Mouse (Mus musculus) MEL (cell line): ENCODE data around the gene Mmaa. TPM values are rescaled to one million over a fixed set of nuclear protein-coding genes. Genes with fewer than 3 reads are reported as not detected.
A peak's percentile ranks its signal among the peaks of the same experiment; 100 is the strongest.

ENCODE experiments used
- DNase-seq: peaks from one replicate; pipeline ENCODE4 v3.0.0; 2011; ENCODE audit warnings: low read depth, low spot score
- H3K27ac ChIP-seq: 2 replicates; pipeline ENCODE4 v1.5.1; 2012; ENCODE audit warnings: low read depth, mild to moderate bottlenecking, control low read depth, low read length, moderate library complexity; ENCODE audit not compliant: control insufficient read depth
- H3K27me3 ChIP-seq, 2 experiments: fragments of 150-350 bp in 1 of 2; sonication (generic) in 1 of 2; 2 replicates each; pipeline ENCODE4 v1.6.1; 2012; ENCODE audit warnings: low read length in 2 of 2, mild to moderate bottlenecking in 2 of 2, improper control_type of control experiment in 1 of 2, moderate library complexity in 1 of 2; ENCODE audit not compliant: insufficient read depth in 2 of 2, control insufficient read depth in 1 of 2
- H3K36me3 ChIP-seq, 2 experiments: 2 replicates each; pipeline ENCODE4 v1.6.1; 2012 to 2014; ENCODE audit warnings: low read length in 2 of 2, improper control_type of control experiment in 1 of 2, inconsistent platforms in 1 of 2, mild to moderate bottlenecking in 1 of 2; ENCODE audit not compliant: insufficient read depth in 2 of 2, control insufficient read depth in 1 of 2
- H3K4me1 ChIP-seq, 2 experiments: fragments of 150-350 bp in 1 of 2; sonication (generic) in 1 of 2; 2 replicates each; pipeline ENCODE4 v1.6.1; 2012; ENCODE audit warnings: low read length in 2 of 2, improper control_type of control experiment in 1 of 2, mild to moderate bottlenecking in 1 of 2; ENCODE audit not compliant: insufficient read depth in 2 of 2, control insufficient read depth in 1 of 2
- H3K4me3 ChIP-seq, 2 experiments: fragments of 150-350 bp in 1 of 2; sonication (generic) in 1 of 2; 2 replicates each; pipeline ENCODE4 v1.5.1; 2012; ENCODE audit warnings: low read depth in 2 of 2, low read length in 2 of 2, mild to moderate bottlenecking in 2 of 2, moderate library complexity in 2 of 2, control low read depth in 1 of 2, improper control_type of control experiment in 1 of 2; ENCODE audit not compliant: control insufficient read depth in 1 of 2, insufficient read depth in 1 of 2
- H3K79me2 ChIP-seq: 2 replicates; pipeline ENCODE4 v1.6.1; 2012; ENCODE audit warnings: mild to moderate bottlenecking, low read length, moderate library complexity; ENCODE audit not compliant: control insufficient read depth, poor library complexity, insufficient read depth
- H3K9ac ChIP-seq: 2 replicates; pipeline ENCODE4 v1.6.1; 2012; ENCODE audit warnings: low read depth, mild to moderate bottlenecking, control low read depth, low read length, moderate library complexity; ENCODE audit not compliant: control insufficient read depth, poor library complexity, severe bottlenecking
- H3K9me3 ChIP-seq: fragments of 150-350 bp; sonication (generic); replicated peaks from 2 replicates; pipeline ENCODE4 v1.6.1; 2012; ENCODE audit warnings: mild to moderate bottlenecking, low read length, improper control_type of control experiment, moderate library complexity; ENCODE audit not compliant: insufficient read depth
- BHLHE40 ChIP-seq: IDR thresholded peaks from 2 replicates; pipeline ENCODE4 v1.6.1; 2012; ENCODE audit warnings: low read depth, mild to moderate bottlenecking, inconsistent platforms, low read length, improper control_type of control experiment, borderline replicate concordance
- CHD2 ChIP-seq: IDR thresholded peaks from 2 replicates; pipeline ENCODE4 v1.6.1; 2011; ENCODE audit warnings: low read length, improper control_type of control experiment
- EP300 ChIP-seq, 2 experiments: IDR thresholded peaks; 2 replicates each; pipeline ENCODE4 v1.6.1; 2011; ENCODE audit warnings: improper control_type of control experiment in 2 of 2, low read length in 2 of 2, low read depth in 1 of 2, mild to moderate bottlenecking in 1 of 2
- ETS1 ChIP-seq: IDR thresholded peaks from 2 replicates; pipeline ENCODE4 v1.6.1; 2012; ENCODE audit warnings: low read depth, mild to moderate bottlenecking, inconsistent platforms, low read length, improper control_type of control experiment, moderate library complexity
- GATA1 ChIP-seq: IDR thresholded peaks from 2 replicates; pipeline ENCODE4 v1.6.1; 2011; ENCODE audit warnings: low read depth, low read length, improper control_type of control experiment
- HCFC1 ChIP-seq: IDR thresholded peaks from 2 replicates; pipeline ENCODE4 v1.6.1; 2012; ENCODE audit warnings: low read depth, mild to moderate bottlenecking, inconsistent platforms, low read length, improper control_type of control experiment, moderate library complexity
- JUND ChIP-seq: IDR thresholded peaks from 2 replicates; pipeline ENCODE4 v1.6.1; 2011; ENCODE audit warnings: low read depth, mild to moderate bottlenecking, improper control_type of control experiment, low read length
- KAT2A ChIP-seq: conservative IDR thresholded peaks from 2 replicates; pipeline ENCODE4 v1.6.1; 2012; ENCODE audit warnings: low read depth, low read length, improper control_type of control experiment, inconsistent platforms
- MAZ ChIP-seq: IDR thresholded peaks from 2 replicates; pipeline ENCODE4 v1.6.1; 2012; ENCODE audit warnings: low read depth, mild to moderate bottlenecking, inconsistent platforms, low read length, improper control_type of control experiment
- MEF2A ChIP-seq: IDR thresholded peaks from 2 replicates; pipeline ENCODE4 v1.6.1; 2014; ENCODE audit warnings: low read depth, mild to moderate bottlenecking, inconsistent platforms, low read length, improper control_type of control experiment; ENCODE audit not compliant: poor library complexity, insufficient replicate concordance, severe bottlenecking; ENCODE audit errors: extremely low read depth
- MXI1 ChIP-seq: IDR thresholded peaks from 2 replicates; pipeline ENCODE4 v1.6.1; 2011; ENCODE audit warnings: mild to moderate bottlenecking, low read depth, low read length, improper control_type of control experiment
- MYC ChIP-seq: IDR thresholded peaks from 2 replicates; pipeline ENCODE4 v1.6.1; 2011; ENCODE audit warnings: low read depth, mild to moderate bottlenecking, low read length, improper control_type of control experiment, moderate library complexity
- NELFE ChIP-seq: IDR thresholded peaks from 2 replicates; pipeline ENCODE4 v1.6.1; 2011; ENCODE audit warnings: low read depth, low read length, improper control_type of control experiment
- NRF1 ChIP-seq: IDR thresholded peaks from 2 replicates; pipeline ENCODE4 v1.6.1; 2014; ENCODE audit warnings: low read depth, mild to moderate bottlenecking, inconsistent platforms, low read length, improper control_type of control experiment, moderate library complexity; ENCODE audit not compliant: poor library complexity, insufficient read depth, severe bottlenecking
- POLR2A ChIP-seq, 2 experiments: IDR thresholded peaks; 2 replicates each; pipeline ENCODE4 v1.6.1; 2011 to 2012; ENCODE audit warnings: low read length in 2 of 2, mild to moderate bottlenecking in 2 of 2, control low read depth in 1 of 2, improper control_type of control experiment in 1 of 2, low read depth in 1 of 2, moderate library complexity in 1 of 2; ENCODE audit not compliant: control insufficient read depth in 1 of 2, insufficient read depth in 1 of 2, poor library complexity in 1 of 2
- POLR2AphosphoS2 ChIP-seq: IDR thresholded peaks from 2 replicates; pipeline ENCODE4 v1.6.1; 2011; ENCODE audit warnings: low read length, improper control_type of control experiment
- RCOR1 ChIP-seq: IDR thresholded peaks from 2 replicates; pipeline ENCODE4 v1.6.1; 2012; ENCODE audit warnings: low read depth, mild to moderate bottlenecking, inconsistent platforms, low read length, improper control_type of control experiment
- SIN3A ChIP-seq: IDR thresholded peaks from 2 replicates; pipeline ENCODE4 v1.6.1; 2012; ENCODE audit warnings: low read length, improper control_type of control experiment, inconsistent platforms
- SMC3 ChIP-seq: IDR thresholded peaks from 2 replicates; pipeline ENCODE4 v1.6.1; 2011; ENCODE audit warnings: low read depth, low read length, improper control_type of control experiment
- TAL1 ChIP-seq: IDR thresholded peaks from 2 replicates; pipeline ENCODE4 v1.6.1; 2012; ENCODE audit warnings: mild to moderate bottlenecking, inconsistent platforms, low read length, moderate library complexity, mixed read lengths
- TBP ChIP-seq: IDR thresholded peaks from 2 replicates; pipeline ENCODE4 v1.8.0; 2011; ENCODE audit warnings: low read depth, low read length, improper control_type of control experiment
- TCF12 ChIP-seq: IDR thresholded peaks from 2 replicates; pipeline ENCODE4 v1.6.1; 2014; ENCODE audit warnings: low read depth, mild to moderate bottlenecking, inconsistent platforms, low read length, improper control_type of control experiment, moderate library complexity
- UBTF ChIP-seq: IDR thresholded peaks from 2 replicates; pipeline ENCODE4 v1.6.1; 2012; ENCODE audit warnings: low read depth, mild to moderate bottlenecking, inconsistent platforms, low read length, improper control_type of control experiment, moderate library complexity, borderline replicate concordance; ENCODE audit not compliant: insufficient read depth
- USF1 ChIP-seq: IDR thresholded peaks from 2 replicates; pipeline ENCODE4 v1.6.1; 2014; ENCODE audit warnings: low read depth, mild to moderate bottlenecking, inconsistent platforms, low read length, improper control_type of control experiment, moderate library complexity
- ZC3H11A ChIP-seq: IDR thresholded peaks from 2 replicates; pipeline ENCODE4 v1.6.1; 2012; ENCODE audit warnings: low read depth, mild to moderate bottlenecking, inconsistent platforms, low read length, improper control_type of control experiment
- ZMIZ1 ChIP-seq: IDR thresholded peaks from 2 replicates; pipeline ENCODE4 v1.6.1; 2012; ENCODE audit warnings: low read depth, mild to moderate bottlenecking, inconsistent platforms, low read length, improper control_type of control experiment, moderate library complexity
- polyA plus RNA-seq, 2 experiments: library from polyadenylated mRNA; stranded (reverse) in 1 of 2; unstranded in 1 of 2; fragments of >175 nt in 1 of 2; fragments of >200 nt in 1 of 2; gene quantifications; 2 replicates each; pipeline versions ENCODE4 v1.2.1 to v1.2.4; 2012; ENCODE audit warnings: low replicate concordance in 2 of 2, low read depth in 1 of 2; ENCODE audit not compliant: insufficient read length in 2 of 2, insufficient read depth in 1 of 2, missing spikeins in 1 of 2
- total RNA-seq: library from RNA; depleted of rRNA; stranded (reverse); fragments of 300-350 nt; gene quantifications from 2 replicates; pipeline ENCODE4 v1.2.3, GENCODE M21; 2012

Mmaa gene
- total and polyA plus RNA-seq, 3 experiments, result 3.2 to 6.8 TPM; not detected in 1

GRCm38 (mm10) chr8:79292712-79293264, 1.9 kb downstream of the Mmaa start:
- no peaks in the 10 kb centered on the region for H3K9me3 ChIP-seq
- H3K79me2 ChIP-seq, result peaks cover 6% of the 10 kb centered on the region
- 0 out of 2 replicates have a peak overlapping the region, but pooled peaks have one; percentile 3 for H3K27ac ChIP-seq
- 0 out of 2 replicates have a peak overlapping the region, but pooled peaks have one; percentile 11 for H3K9ac ChIP-seq
- H3K36me3 ChIP-seq, result peaks cover 0 to 36% of the 10 kb centered on the region in 2 experiments; a peak in 2 of 4 replicates
- H3K27me3 ChIP-seq, result no peaks in the 10 kb centered on the region
- no peak overlapping the region; a peak in 1 of 4 replicates for H3K4me3 ChIP-seq
- H3K4me1 ChIP-seq, result peaks cover 17 to 27% of the 10 kb centered on the region in 2 experiments
- TF ChIP-seq ZMIZ1 (no peak), HCFC1 (no peak), ZC3H11A (no peak), TCF12 (peak; percentile 67), TAL1 (peak; percentile 47; the same call in 1 of the 2 replicates), GATA1 (peak; percentile 74), SIN3A (peak; percentile 40; the same call in 1 of the 2 replicates), MXI1 (no peak), POLR2A (IDR thresholded peaks at IDR 0.05; ENCODE audit: control insufficient read depth in 1 of 2, insufficient read depth in 1 of 2, low read depth in 1 of 2, low read length in 2 of 2, poor library complexity in 1 of 2) (no peak), RCOR1 (peak; percentile 97), BHLHE40 (0 out of 2 replicates have a peak, but pooled peaks have one; percentile 40), EP300 (IDR thresholded peaks at IDR 0.05; ENCODE audit: low read depth in 1 of 2, low read length in 2 of 2) (peak; percentile 56 to 67; a peak in 3 of 4 replicates), POLR2AphosphoS2 (no peak), UBTF (no peak), ETS1 (peak; percentile 61; the same call in 1 of the 2 replicates), NELFE (no peak), MAZ (no peak), USF1 (peak; percentile 77)
- peak; percentile 51 for DNase-seq

GRCm38 (mm10) chr8:79289592-79289991, 5.1 kb downstream of the Mmaa start:
- Histone ChIP-seq H3K9me3 (no peaks in the 10 kb centered on the region), H3K36me3 (peaks cover 0 to 40% of the 10 kb centered on the region in 2 experiments; a peak in 2 of 4 replicates), H3K4me3 (peak overlapping the region; percentile 46), H3K79me2 (peaks cover 2% of the 10 kb centered on the region; the same call in 1 of the 2 replicates), H3K27ac (peak overlapping the region; percentile 61), H3K9ac (peak overlapping the region; percentile 43), H3K27me3 (no peaks in the 10 kb centered on the region), H3K4me1 (peaks cover 17 to 31% of the 10 kb centered on the region in 2 experiments)
- DNase-seq, result peak; percentile 77
- TF ChIP-seq MEF2A (no peak), CHD2 (no peak), MAZ (no peak), NRF1 (no peak), TCF12 (no peak), MXI1 (0 out of 2 replicates have a peak, but pooled peaks have one; percentile 44), JUND (no peak), SMC3 (no peak), ETS1 (no peak; the same call in 1 of the 2 replicates), TBP (peak; percentile 61), HCFC1 (no peak), KAT2A (no peak), GATA1 (no peak), MYC (no peak)
